In genomic region chr10:29533846-29534829, GRCm38 (mm10) we compare ENCODE assay signal across 8 mouse cellular contexts. TPM values are rescaled to one million over a fixed set of nuclear protein-coding genes. Genes with fewer than 3 reads are reported as not detected.
DNase-seq lines count a peak whose midpoint lies in the region; ATAC-seq and TF ChIP-seq lines count a peak whose summit lies in the region.

No protein-coding gene starts in this region.

- no peaks in the 10 kb centered on the region for H3K9me3 ChIP-seq in heart, embryonic 12.5 days (replicated peaks)
- no peaks in the 10 kb centered on the region for H3K9me3 ChIP-seq in embryonic facial prominence, embryonic 12.5 days
- H3K9me3 ChIP-seq in intestine, postnatal 0 days (ENCODE audit: control insufficient read depth): no peaks in the 10 kb centered on the region
- H3K9me3 ChIP-seq in liver, embryonic 13.5 days (replicated peaks): no peaks in the 10 kb centered on the region

- no peak for DNase-seq in heart, adult 8-10 months (ENCODE audit: low spot score)
- DNase-seq in MN1 (ENCODE audit: low spot score): peak; percentile 43
- no peak for DNase-seq in liver, embryonic 13.5 days
- peak; percentile 30 for DNase-seq in right cerebral cortex, postnatal 25 days

- H3K9ac ChIP-seq in heart, embryonic 12.5 days: peak overlapping the region; percentile 68
- peak overlapping the region; percentile 47 for H3K9ac ChIP-seq in embryonic facial prominence, embryonic 12.5 days
- no peak overlapping the region for H3K9ac ChIP-seq in intestine, postnatal 0 days (ENCODE audit: low read depth, low read length)
- 0 out of 2 replicates have a peak overlapping the region, but pooled peaks have one; percentile 22 for H3K9ac ChIP-seq in liver, embryonic 13.5 days

- no peak for TF ChIP-seq CTCF in intestine, postnatal 0 days (IDR thresholded peaks at IDR 0.05; ENCODE audit: low read depth)

- H3K4me1 ChIP-seq in heart, embryonic 12.5 days (replicated peaks): peaks cover 28% of the 10 kb centered on the region
- peaks cover 14% of the 10 kb centered on the region; the same call in 1 of the 2 replicates for H3K4me1 ChIP-seq in embryonic facial prominence, embryonic 12.5 days
- no peaks in the 10 kb centered on the region for H3K4me1 ChIP-seq in intestine, postnatal 0 days (replicated peaks; ENCODE audit: control insufficient read depth, insufficient read depth, low read length)
- H3K4me1 ChIP-seq in liver, embryonic 13.5 days (replicated peaks): no peaks in the 10 kb centered on the region

- peak overlapping the region; percentile 64 for H3K4me3 ChIP-seq in heart, embryonic 12.5 days
- peak overlapping the region; percentile 72 for H3K4me3 ChIP-seq in embryonic facial prominence, embryonic 12.5 days
- H3K4me3 ChIP-seq in intestine, postnatal 0 days (ENCODE audit: low read depth, low read length): peak overlapping the region; percentile 69
- H3K4me3 ChIP-seq in liver, embryonic 13.5 days (replicated peaks): peak overlapping the region; percentile 52

- under 1% methylated on average over 24 of the region's 24 CpGs for WGBS in heart, embryonic 12.5 days
- under 1% methylated on average over 24 of the region's 24 CpGs for WGBS in embryonic facial prominence, embryonic 12.5 days
- 2% methylated on average over 24 of the region's 24 CpGs for WGBS in intestine, postnatal 0 days
- WGBS in liver, embryonic 13.5 days (ENCODE audit: insufficient replicate concordance): under 1% methylated on average over 24 of the region's 24 CpGs

- H3K27ac ChIP-seq in heart, embryonic 12.5 days (ENCODE audit: poor library complexity, severe bottlenecking): no peak overlapping the region; the same call in 1 of the 2 replicates
- H3K27ac ChIP-seq in embryonic facial prominence, embryonic 12.5 days: peak overlapping the region; percentile 78
- H3K27ac ChIP-seq in intestine, postnatal 0 days (ENCODE audit: low read depth, low read length): no peak overlapping the region
- H3K27ac ChIP-seq in liver, embryonic 13.5 days: no peak overlapping the region

- no peaks in the 10 kb centered on the region for H3K36me3 ChIP-seq in heart, embryonic 12.5 days
- no peaks in the 10 kb centered on the region for H3K36me3 ChIP-seq in embryonic facial prominence, embryonic 12.5 days
- H3K36me3 ChIP-seq in intestine, postnatal 0 days (ENCODE audit: control insufficient read depth, insufficient read depth): no peaks in the 10 kb centered on the region
- no peaks in the 10 kb centered on the region for H3K36me3 ChIP-seq in liver, embryonic 13.5 days

- peaks cover 12% of the 10 kb centered on the region for H3K27me3 ChIP-seq in heart, embryonic 12.5 days (replicated peaks)
- no peaks in the 10 kb centered on the region for H3K27me3 ChIP-seq in embryonic facial prominence, embryonic 12.5 days
- H3K27me3 ChIP-seq in intestine, postnatal 0 days (replicated peaks; ENCODE audit: control insufficient read depth, insufficient read depth, low read length): peaks cover 26% of the 10 kb centered on the region; the same call in 1 of the 2 replicates
- H3K27me3 ChIP-seq in liver, embryonic 13.5 days: peaks cover 53% of the 10 kb centered on the region

- peak overlapping the region; percentile 93 for H3K4me2 ChIP-seq in heart, embryonic 12.5 days
- H3K4me2 ChIP-seq in embryonic facial prominence, embryonic 12.5 days (replicated peaks): peak overlapping the region; percentile 81
- H3K4me2 ChIP-seq in intestine, postnatal 0 days (replicated peaks; ENCODE audit: low read depth): peak overlapping the region; percentile 95
- peak overlapping the region; percentile 65 for H3K4me2 ChIP-seq in liver, embryonic 13.5 days

- ATAC-seq in heart, embryonic 12.5 days (ENCODE audit: insufficient number of reproducible peaks, low FRiP score): no peak
- ATAC-seq in embryonic facial prominence, embryonic 12.5 days (ENCODE audit: insufficient number of reproducible peaks, insufficient read depth, low FRiP score, low TSS enrichment): 0 out of 2 replicates have a peak, but pooled peaks have one; percentile 47
- ATAC-seq in intestine, postnatal 0 days: 0 out of 2 replicates have a peak, but pooled peaks have one; percentile 19
- ATAC-seq in liver, embryonic 13.5 days (ENCODE audit: low read depth): no peak
- no peak for ATAC-seq in activated CD4-positive, CD25-positive, alpha-beta regulatory T cell, adult 4 months

RNA-seq across cellular contexts. Expression of gene Rspo3, which starts 1.5 kb away (rescaled TPM):
- polyA plus RNA-seq in heart, embryonic 12.5 days (2016; fragmentation: Nextera tagmentation; extraction: Ambion mirVana): 15.4 and 16.3 TPM in 2 replicates
- under 1 TPM; 0.22 to 0.53 (median 0.24) TPM for total RNA-seq in heart, adult 8-10 months (2022)
- polyA plus RNA-seq in embryonic facial prominence, embryonic 12.5 days (2016; fragmentation: Nextera tagmentation; extraction: Ambion mirVana): 19.9 and 23.1 TPM in 2 replicates
- polyA plus RNA-seq in intestine, postnatal 0 days (2015; fragmentation: Nextera tagmentation; extraction: Ambion mirVana): 4.7 and 6.2 TPM in 2 replicates
- polyA plus RNA-seq in liver, embryonic 13.5 days (2015; fragmentation: Nextera tagmentation; extraction: Ambion mirVana): 4.0 and 4.4 TPM in 2 replicates
- polyA plus RNA-seq in activated CD4-positive, CD25-positive, alpha-beta regulatory T cell, adult 4 months (2017; shearing (Covaris generic)): under 1 TPM in 1 of 2 experiments, not detected in 1; 0.15 TPM

Comparison
In these comparisons a context has a peak if more than half of its experiments do, and no peak if none do; other contexts are left out.
1. ATAC-seq: peak in embryonic facial prominence, embryonic 12.5 days (single experiment) and intestine, postnatal 0 days (single experiment); none in heart, embryonic 12.5 days (single experiment), liver, embryonic 13.5 days (single experiment) and activated CD4-positive, CD25-positive, alpha-beta regulatory T cell, adult 4 months (single experiment).
2. DNase-seq: peak in MN1 (single experiment) and right cerebral cortex, postnatal 25 days (single experiment); none in heart, adult 8-10 months (single experiment) and liver, embryonic 13.5 days (single experiment).
3. Peak in every context shown above with its lines, with median percentiles within 50 percentile points of each other: H3K4me2 ChIP-seq and H3K4me3 ChIP-seq.